Mouse (Mus musculus) urinary bladder, postnatal 36 days (tissue): ENCODE results near the gene Opcml.
A peak's percentile ranks its signal among the peaks of the same experiment; 100 is the strongest.

Source experiments
- DNase-seq, 2 experiments: peaks; one replicate each; pipeline ENCODE4 v3.0.0; 2022; ENCODE audit warnings: low spot score in 2 of 2, mixed read lengths in 1 of 2

Gene Opcml

GRCm38 (mm10) chr9:28157092-28157491 is 366.5 kb downstream of the Opcml start:
- no peak for DNase-seq

DNA sequence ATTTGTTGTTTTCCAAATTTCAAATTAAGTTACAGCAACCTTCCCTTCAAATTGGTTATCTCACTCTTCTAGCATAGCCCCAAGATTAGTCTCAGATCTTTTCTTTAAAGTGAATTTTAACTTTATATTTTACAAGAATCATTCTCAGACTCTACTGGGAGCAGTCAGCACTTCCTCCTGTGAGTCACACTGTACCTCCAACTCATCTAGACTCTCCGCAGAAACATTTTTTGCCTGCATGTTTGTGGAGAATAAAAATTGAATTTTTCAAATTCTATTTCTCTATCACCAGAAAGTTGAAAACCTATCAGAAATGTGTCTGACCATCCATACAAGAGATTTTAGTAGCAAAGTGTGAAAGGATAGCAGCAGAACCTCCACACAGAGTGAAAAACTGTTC is 370.4 kb downstream of the Opcml start:
- no peak for DNase-seq

DNA sequence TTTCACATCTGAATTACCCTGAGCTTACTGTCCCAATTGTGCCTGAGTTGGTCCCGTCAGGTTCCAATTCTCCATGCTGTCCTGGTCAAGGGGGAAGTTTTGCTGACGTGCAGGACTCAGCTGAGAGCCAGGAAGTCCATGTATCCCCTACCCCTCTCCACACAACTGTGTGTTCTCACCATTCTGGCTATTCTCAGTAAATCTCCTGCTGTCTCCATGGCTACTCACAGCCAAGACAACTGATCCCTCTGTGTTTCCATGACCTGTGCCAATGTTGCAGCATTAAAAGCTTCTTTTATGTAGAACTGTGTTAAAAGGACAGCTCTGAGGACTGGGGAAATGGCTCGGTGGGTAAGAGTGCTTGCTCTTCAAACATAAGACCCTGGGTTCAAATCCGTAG is 373.4 kb downstream of the Opcml start:
- DNase-seq = no peak

- DNase-seq = peak; percentile 4 to 6
These were observed 381.3 kb downstream of the Opcml start for GRCm38 (mm10) chr9:28171890-28172289.

GRCm38 (mm10) chr9:28177052-28177451 is 386.5 kb downstream of the Opcml start:
- DNase-seq = no peak

- DNase-seq = no peak
These were observed 387.7 kb downstream of the Opcml start for GRCm38 (mm10) chr9:28178123-28178887.

GRCm38 (mm10) chr9:28181916-28182315 is 391.3 kb downstream of the Opcml start:
- no peak for DNase-seq

DNA sequence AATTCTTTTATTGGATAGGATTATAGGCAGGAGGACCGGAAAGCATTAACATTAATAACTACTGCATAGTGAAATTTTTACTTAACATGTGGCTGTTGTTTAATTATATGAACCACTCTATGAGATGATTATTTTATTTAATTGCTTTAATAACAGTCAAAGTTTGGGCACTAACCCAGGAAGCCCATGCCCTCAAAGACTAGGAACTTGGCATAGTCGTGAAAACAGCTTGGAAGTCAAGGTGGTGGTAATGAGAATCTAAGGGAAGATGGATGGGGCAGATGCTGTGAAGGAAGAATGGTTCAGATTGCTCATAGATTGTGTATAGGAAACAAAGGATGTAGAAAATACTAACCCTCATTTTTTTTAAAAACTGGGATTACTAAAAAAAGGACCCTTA is 399.7 kb downstream of the Opcml start:
- no peak for DNase-seq

DNA sequence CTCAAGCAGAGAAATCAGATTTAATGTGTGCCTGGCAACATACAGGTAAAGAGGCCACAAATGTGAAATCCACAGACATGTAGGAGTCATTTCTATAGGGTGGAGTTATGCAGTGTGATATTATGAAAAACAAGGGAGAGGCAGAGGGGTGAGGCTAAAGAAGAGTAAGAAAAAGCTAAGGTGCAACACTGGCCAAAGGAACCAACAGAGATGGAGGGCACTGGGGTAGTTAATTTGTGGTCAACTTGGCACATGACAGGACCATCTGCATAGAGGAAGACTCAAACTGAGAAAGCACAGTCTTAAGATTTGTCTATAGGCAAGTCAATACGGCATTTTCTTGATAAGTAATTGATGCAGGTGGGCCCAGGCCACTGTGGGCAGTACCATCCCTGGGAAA is 400.2 kb downstream of the Opcml start:
- DNase-seq = no peak

GRCm38 (mm10) chr9:28196550-28196949 is 406.0 kb downstream of the Opcml start:
- DNase-seq = no peak

- no peak for DNase-seq
These were observed 406.5 kb downstream of the Opcml start for GRCm38 (mm10) chr9:28197061-28197460.

DNA sequence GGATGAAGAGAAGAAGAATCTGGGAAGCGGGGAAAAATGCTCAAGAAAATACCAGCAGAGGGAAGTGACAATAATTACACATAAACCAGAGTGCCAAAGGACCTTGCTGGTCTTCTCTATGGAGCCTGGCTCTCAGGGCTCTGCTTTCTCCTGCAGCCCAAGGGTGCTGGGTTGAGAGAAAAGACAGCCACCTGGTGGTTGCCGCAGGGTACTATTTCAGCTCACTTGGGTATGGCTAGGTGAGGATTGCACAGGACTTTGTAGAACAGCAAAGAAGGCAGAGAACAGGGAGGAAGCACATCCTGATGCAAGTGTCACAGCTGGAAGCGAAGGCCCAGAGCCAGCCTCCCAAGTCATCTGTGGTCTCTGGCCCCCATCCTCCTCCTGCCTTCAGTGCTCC is 407.1 kb downstream of the Opcml start:
- DNase-seq = peak; percentile 13 to 17

GRCm38 (mm10) chr9:28198106-28198694 is 407.6 kb downstream of the Opcml start:
- DNase-seq = no peak

DNA sequence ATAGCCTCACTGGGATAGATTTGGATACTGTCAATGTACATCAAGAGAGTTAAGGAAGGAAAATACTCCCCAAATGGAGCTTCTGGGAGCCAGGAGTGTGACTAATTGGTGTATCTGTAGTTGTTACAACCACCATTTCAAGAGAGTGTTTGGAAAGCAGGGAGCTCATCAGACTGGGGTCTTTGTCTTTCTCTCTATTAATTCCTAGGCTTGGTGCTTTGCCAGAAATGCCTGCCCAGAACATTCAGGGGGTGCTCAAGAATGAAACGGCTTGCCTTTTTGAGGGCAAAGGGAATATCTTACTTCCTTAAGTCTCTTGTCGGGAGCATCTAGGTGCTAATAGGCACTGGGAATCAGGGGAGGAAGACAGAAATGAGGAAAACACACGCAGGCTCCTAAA is 416.9 kb downstream of the Opcml start:
- DNase-seq = no peak

DNA sequence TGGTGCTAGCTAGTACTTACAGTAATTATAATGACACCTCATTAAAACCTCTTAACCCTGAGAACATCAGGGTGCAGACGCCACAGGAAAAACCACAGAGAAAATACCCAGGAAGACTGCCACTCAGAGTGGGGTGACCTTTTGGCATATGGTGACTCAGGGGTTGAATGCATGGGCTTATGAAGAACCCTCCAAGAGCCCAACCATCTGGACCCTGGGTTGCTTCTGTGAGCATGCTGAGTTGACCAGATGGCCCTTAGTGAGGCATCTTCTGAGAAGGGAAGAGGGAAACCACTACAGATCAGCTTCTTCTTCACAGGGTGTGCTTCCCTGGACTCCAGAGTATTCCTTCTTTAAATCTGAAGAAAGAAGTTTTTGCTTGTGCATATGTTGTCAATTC is 418.1 kb downstream of the Opcml start:
- no peak for DNase-seq

- DNase-seq = no peak
These were observed 421.3 kb downstream of the Opcml start for GRCm38 (mm10) chr9:28211877-28212276.

DNA sequence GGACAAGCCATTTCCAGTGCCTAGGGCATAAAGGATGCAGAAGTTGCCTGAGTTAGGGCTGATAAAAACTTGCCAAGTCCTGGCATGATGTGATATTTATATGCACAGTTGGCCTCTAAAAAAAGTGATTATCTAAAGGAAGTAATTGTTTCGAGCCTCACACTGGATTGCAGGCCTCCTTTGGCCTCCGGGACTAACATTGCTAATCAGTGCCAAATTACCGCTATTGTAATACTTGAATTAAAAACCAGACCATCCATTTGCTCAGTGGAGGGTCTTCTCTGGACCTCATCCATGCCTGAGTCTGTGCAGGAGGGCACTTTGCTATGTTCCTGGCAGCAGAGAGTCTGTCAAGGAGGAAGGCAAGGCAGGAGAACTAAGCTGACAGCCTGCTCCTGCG is 423.3 kb downstream of the Opcml start:
- DNase-seq = no peak

DNA sequence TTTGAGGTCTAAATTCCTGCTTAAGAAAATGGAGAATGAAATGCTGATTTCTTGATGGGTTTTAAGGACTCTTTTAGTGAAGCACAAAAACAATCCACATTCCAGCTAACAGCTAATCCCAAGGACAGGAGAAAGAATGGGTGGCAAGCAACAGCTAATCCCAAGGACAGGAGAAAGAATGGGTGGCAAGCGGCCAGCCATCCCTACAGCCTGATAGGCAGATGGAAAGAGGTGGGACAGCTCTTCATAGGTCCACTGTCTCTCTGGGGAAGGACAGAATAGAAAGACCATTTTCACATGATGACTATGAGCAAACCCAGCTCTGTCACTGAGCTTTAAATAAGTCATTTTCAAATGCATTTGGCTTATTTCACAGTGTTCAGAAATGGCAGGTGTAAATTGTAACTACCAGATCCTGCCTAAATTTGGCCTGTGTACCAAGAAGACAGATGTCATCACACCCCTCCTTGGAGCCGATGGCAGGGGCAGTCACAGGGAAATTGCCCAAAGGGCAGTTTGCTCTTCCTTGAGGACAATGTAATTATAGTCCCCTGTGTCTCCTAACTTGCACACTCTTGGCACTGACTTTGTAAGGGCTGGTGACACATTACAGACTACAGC is 427.6 kb downstream of the Opcml start:
- no peak for DNase-seq

DNA sequence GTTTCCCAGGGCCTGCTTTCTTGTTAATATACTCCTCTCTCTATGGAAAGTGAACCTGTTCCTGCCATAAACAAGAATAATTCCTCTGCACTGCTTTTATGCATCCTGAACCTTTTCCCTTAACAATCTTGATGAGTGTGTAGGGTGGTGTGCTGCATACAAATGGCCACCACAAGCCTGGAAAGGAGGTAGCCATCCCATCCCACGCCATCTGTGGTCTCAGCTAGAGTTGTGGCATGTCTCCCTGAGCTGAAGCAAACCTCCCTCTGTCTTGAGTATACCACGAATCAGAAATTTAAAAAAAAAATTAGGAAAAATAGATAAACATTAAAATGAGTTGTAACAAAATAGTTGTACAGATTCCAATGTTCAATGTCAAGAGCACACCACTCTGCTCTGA is 432.2 kb downstream of the Opcml start:
- no peak for DNase-seq

GRCm38 (mm10) chr9:28225824-28226569 is 435.4 kb downstream of the Opcml start:
- no peak for DNase-seq

GRCm38 (mm10) chr9:28226570-28226951 is 436.0 kb downstream of the Opcml start:
- DNase-seq = no peak

DNA sequence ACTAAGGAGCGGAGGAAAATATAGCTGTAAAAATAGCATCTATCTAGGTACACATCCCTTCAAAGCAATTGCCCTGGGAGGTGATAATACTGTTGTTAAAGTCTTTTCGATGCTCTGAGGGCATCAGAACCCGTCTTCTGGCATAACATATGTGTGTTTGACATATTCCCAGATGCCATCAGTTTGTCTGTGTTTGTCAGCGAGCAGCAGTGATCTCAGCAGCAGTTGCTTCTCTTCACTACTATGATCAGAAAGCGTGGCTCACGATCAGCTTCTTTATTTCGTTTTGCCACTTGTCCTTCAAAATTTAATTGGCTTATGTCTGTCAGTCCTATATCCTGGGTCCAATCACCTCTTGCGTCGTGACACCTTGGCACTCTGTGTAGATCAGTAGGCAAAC is 447.9 kb downstream of the Opcml start:
- DNase-seq = no peak
